Mouse (Mus musculus) erythroblast, embryonic 14.5 days (primary cell): ENCODE measurements around the gene Dusp21.

ENCODE experiments used
- GATA1 ChIP-seq: IDR thresholded peaks from 2 replicates; pipeline ENCODE4 v1.6.1; 2012; ENCODE audit warnings: low read length, inconsistent platforms, mixed read lengths
- TAL1 ChIP-seq: IDR thresholded peaks from 3 replicates; pipeline ENCODE4 v1.6.1; 2012; ENCODE audit warnings: low read length, inconsistent platforms, mixed read lengths

GRCm38 (mm10) chrX:18165121-18165520, 19.5 kb downstream of the Dusp21 start:
- TF ChIP-seq GATA1 (no peak), TAL1 (no peak)
